Mouse (Mus musculus): ENCODE measurements at regions not wholly inside any gene's neighbourhood (a gene's known extent, or its start where the extent isn't known, plus 50 kb on each side); places are given as distances from the start of the nearest gene placed in this dataset.

DNA sequence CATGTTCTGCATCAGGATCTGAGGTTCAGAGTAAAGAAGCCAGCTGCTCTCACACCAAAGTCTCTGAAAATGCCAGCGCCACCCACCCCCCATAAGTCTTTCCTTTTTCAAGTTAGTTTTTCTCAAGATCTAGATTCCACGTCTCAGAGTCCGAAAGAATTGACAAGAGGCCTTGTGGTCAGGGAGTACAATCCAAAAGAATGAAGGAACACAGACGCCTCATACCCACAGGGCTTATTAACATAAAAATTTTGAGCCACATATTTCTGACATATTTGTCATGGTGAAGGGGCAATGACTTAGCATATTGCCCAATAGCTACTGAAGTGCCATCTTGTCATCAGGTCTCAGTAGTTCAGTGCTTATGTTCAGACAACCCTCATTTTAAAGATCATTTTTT is 92.6 kb downstream of the Rassf10 start:
- no peak for TF ChIP-seq CTCF (IDR thresholded peaks at IDR 0.05; ENCODE audit: low read depth)
- TF ChIP-seq EP300 (IDR thresholded peaks at IDR 0.05; ENCODE audit: low read depth) = no peak
